Comparison of ENCODE assay signal across 21 mouse cellular contexts in genomic region chr10:121343867-121344266, GRCm38 (mm10). TPM values are rescaled to one million over a fixed set of nuclear protein-coding genes. Genes with fewer than 3 reads are reported as not detected.
A peak's percentile ranks its signal among the peaks of the same experiment; 100 is the strongest.
DNase-seq lines count a peak whose midpoint lies in the region; ATAC-seq and TF ChIP-seq lines count a peak whose summit lies in the region.
"Had no signal": no experiment of that assay in that cellular context is flagged by ENCODE, and none has a peak within 500 bp of the region (broad histone marks: within the 10 kb centered on the region; RNA-seq: fewer than 3 reads in every experiment).

No protein-coding gene starts in this region.

- 0 out of 2 replicates have a peak, but pooled peaks have one; percentile 27 for ATAC-seq in heart, embryonic 15.5 days (replicated peaks; ENCODE audit: insufficient number of reproducible peaks, insufficient read depth, low FRiP score, low read depth)
- ATAC-seq in heart, postnatal 0 days (ENCODE audit: insufficient read depth, low read depth) = peak; percentile 66
- ATAC-seq: midbrain, embryonic 16.5 days had no signal

- intact Hi-C loops in heart, postnatal 36 days (cut with DNase I) = no loop called here
- intact Hi-C loops in heart, postnatal 10 days (cut with DNase I) = no loop called here

- peak; percentile 79 for DNase-seq in heart, adult 11 months
- DNase-seq in heart, postnatal 36 days = no peak
- no peak for DNase-seq in heart, postnatal 10 days
- peak; percentile 29 for DNase-seq in kidney, postnatal 14 days
- no peak for DNase-seq in kidney, postnatal 25 days
- peak; percentile 67 for DNase-seq in heart, postnatal 0 days (ENCODE audit: low spot score)
- DNase-seq in testis, postnatal 14 days (ENCODE audit: low spot score) = no peak
- DNase-seq: adrenal gland, postnatal 10 days; cerebellum, adult 18-20 months; cerebellum, postnatal 14 days; gastrocnemius, postnatal 25 days; liver, embryonic 13.5 days; right cerebral cortex, adult 18-20 months; right cerebral cortex, postnatal 4 days; thymus, postnatal 25 days had no signal

- no peak for TF ChIP-seq CTCF in heart, postnatal 0 days (IDR thresholded peaks at IDR 0.05; ENCODE audit: low read depth)

- 45% methylated on average over 6 of the region's 6 CpGs for WGBS in heart, embryonic 15.5 days
- 45% methylated on average over 6 of the region's 6 CpGs for WGBS in heart, postnatal 0 days

- H3K4me3 ChIP-seq in heart, embryonic 15.5 days = no peak overlapping the region
- H3K4me3 ChIP-seq in heart, postnatal 0 days (ENCODE audit: low read depth, low read length) = no peak overlapping the region
- H3K4me3 ChIP-seq: forebrain, embryonic 10.5 days; hindbrain, embryonic 15.5 days; limb, embryonic 12.5 days; liver, embryonic 13.5 days; midbrain, embryonic 10.5 days had no signal

- H3K27me3 ChIP-seq in heart, embryonic 15.5 days = no peaks in the 10 kb centered on the region
- H3K27me3 ChIP-seq in heart, postnatal 0 days (ENCODE audit: control insufficient read depth, insufficient read depth, low read length) = no peaks in the 10 kb centered on the region

- TF ChIP-seq EP300 in heart, postnatal 0 days (IDR thresholded peaks at IDR 0.05; ENCODE audit: low read depth) = peak; percentile 60; the same call in 1 of the 2 replicates

- peak overlapping the region; percentile 46; the same call in 1 of the 2 replicates for H3K27ac ChIP-seq in heart, embryonic 15.5 days
- H3K27ac ChIP-seq in heart, postnatal 0 days (ENCODE audit: low read depth) = peak overlapping the region; percentile 38; the same call in 1 of the 2 replicates
- H3K27ac ChIP-seq: forebrain, embryonic 10.5 days; hindbrain, embryonic 15.5 days; limb, embryonic 12.5 days; liver, embryonic 13.5 days; midbrain, embryonic 10.5 days had no signal

- peaks cover 5% of the 10 kb centered on the region; the same call in 1 of the 2 replicates for H3K4me1 ChIP-seq in heart, embryonic 15.5 days (replicated peaks)
- H3K4me1 ChIP-seq in heart, postnatal 0 days (ENCODE audit: control insufficient read depth, insufficient read depth) = no peaks in the 10 kb centered on the region
- H3K4me1 ChIP-seq: liver, embryonic 13.5 days had no signal

- H3K4me2 ChIP-seq in heart, embryonic 15.5 days = no peak overlapping the region
- no peak overlapping the region for H3K4me2 ChIP-seq in heart, postnatal 0 days (ENCODE audit: low read depth, low read length)
- H3K4me2 ChIP-seq: hindbrain, embryonic 15.5 days; limb, embryonic 12.5 days; liver, embryonic 13.5 days had no signal

- no peaks in the 10 kb centered on the region for H3K9me3 ChIP-seq in heart, embryonic 15.5 days (replicated peaks)
- no peaks in the 10 kb centered on the region for H3K9me3 ChIP-seq in heart, postnatal 0 days (replicated peaks; ENCODE audit: control insufficient read depth, low read length)
- H3K9me3 ChIP-seq: forebrain, embryonic 10.5 days; hindbrain, embryonic 15.5 days; limb, embryonic 12.5 days; liver, embryonic 13.5 days; midbrain, embryonic 10.5 days had no signal

- H3K36me3 ChIP-seq in heart, embryonic 15.5 days = no peaks in the 10 kb centered on the region
- no peaks in the 10 kb centered on the region for H3K36me3 ChIP-seq in heart, postnatal 0 days (replicated peaks; ENCODE audit: control insufficient read depth, insufficient read depth, low read length)
- H3K36me3 ChIP-seq: forebrain, embryonic 10.5 days; hindbrain, embryonic 15.5 days; limb, embryonic 12.5 days; liver, embryonic 13.5 days; midbrain, embryonic 10.5 days had no signal

- H3K9ac ChIP-seq in heart, embryonic 15.5 days = no peak overlapping the region
- H3K9ac ChIP-seq in heart, postnatal 0 days (replicated peaks; ENCODE audit: low read depth, low read length) = no peak overlapping the region
- H3K9ac ChIP-seq: hindbrain, embryonic 15.5 days; limb, embryonic 12.5 days; liver, embryonic 13.5 days had no signal

RNA-seq across cellular contexts. Expression of gene Tbc1d30, which starts 7.2 kb away (rescaled TPM):
- total RNA-seq in heart, postnatal 36 days (2021) = 1 to 10 TPM; 2.8 to 3.0 TPM
- 1.4 and 2.3 TPM in 2 replicates for polyA plus RNA-seq in heart, embryonic 15.5 days (2015; fragmentation: Nextera tagmentation; extraction: Ambion mirVana)
- total RNA-seq in heart, postnatal 10 days (2021) = 1 to 10 TPM; 3.8 to 5.3 TPM
- total RNA-seq in heart, postnatal 0 days (2014; rRNA removed; ENCODE audit: low replicate concordance) = 0.58 and 14.7 TPM in 2 replicates
- 1.1 and 1.2 TPM in 2 replicates for polyA plus RNA-seq in heart, postnatal 0 days (2015; fragmentation: Nextera tagmentation; extraction: Ambion mirVana)

RNA-seq across cellular contexts. Expression of gene Gns, which starts 21.0 kb away (rescaled TPM):
- 10 to 100 TPM; 82.1 to 83.5 TPM for total RNA-seq in heart, postnatal 36 days (2021)
- polyA plus RNA-seq in heart, embryonic 15.5 days (2015; fragmentation: Nextera tagmentation; extraction: Ambion mirVana) = 28.6 and 33.1 TPM in 2 replicates
- 10 to 100 TPM; 72.7 to 78.3 TPM for total RNA-seq in heart, postnatal 10 days (2021)
- total RNA-seq in heart, postnatal 0 days (2014; rRNA removed; ENCODE audit: low replicate concordance) = 50.4 and 57.5 TPM in 2 replicates
- polyA plus RNA-seq in heart, postnatal 0 days (2015; fragmentation: Nextera tagmentation; extraction: Ambion mirVana) = 25.2 and 26.1 TPM in 2 replicates

Comparison
In these comparisons a context has a peak if more than half of its experiments do, and no peak if none do; other contexts are left out.
1. DNase-seq: peak in heart, adult 11 months (single experiment), kidney, postnatal 14 days (single experiment) and heart, postnatal 0 days (single experiment); none in heart, postnatal 36 days (0 of 2), heart, postnatal 10 days (0 of 2), kidney, postnatal 25 days (0 of 2) and testis, postnatal 14 days (single experiment).